Mouse (Mus musculus) cerebellum, adult 2 months (tissue): ENCODE data around the gene Lamtor4. TPM values are rescaled to one million over a fixed set of nuclear protein-coding genes. Genes with fewer than 3 reads are reported as not detected.
A peak's percentile ranks its signal among the peaks of the same experiment; 100 is the strongest.

Experiments used
- DNase-seq, 2 experiments: peaks; one replicate each; pipeline ENCODE4 v3.0.0; 2021
- H3K27ac ChIP-seq: fragments of 200-500 bp; 2 replicates; pipeline ENCODE4 v1.5.1; 2012; ENCODE audit warnings: low read length, control low read depth, inconsistent platforms; ENCODE audit not compliant: insufficient read depth
- H3K27me3 ChIP-seq: fragments of 200-500 bp; 2 replicates; pipeline ENCODE4 v1.6.1; 2012; ENCODE audit warnings: inconsistent platforms, mild to moderate bottlenecking, low read length, moderate library complexity; ENCODE audit not compliant: control insufficient read depth, insufficient read depth
- H3K4me1 ChIP-seq: fragments of 200-500 bp; 2 replicates; pipeline ENCODE4 v1.6.1; 2011; ENCODE audit warnings: low read length; ENCODE audit not compliant: control insufficient read depth, insufficient read depth
- H3K4me3 ChIP-seq: fragments of 200-500 bp; replicated peaks from 2 replicates; pipeline ENCODE3; 2011; ENCODE audit warnings: mild to moderate bottlenecking, low read depth, low read length, control low read depth; ENCODE audit not compliant: insufficient read depth
- CTCF ChIP-seq: fragments of 200-500 bp; IDR thresholded peaks from 2 replicates; pipeline ENCODE4 v1.5.1; 2011; ENCODE audit warnings: low read depth, mild to moderate bottlenecking, control low read depth, low read length, moderate library complexity, borderline replicate concordance; ENCODE audit not compliant: insufficient read depth
- POLR2A ChIP-seq: fragments of 200-500 bp; IDR thresholded peaks from 2 replicates; pipeline ENCODE4 v1.6.1; 2011; ENCODE audit warnings: low read length, control low read depth, borderline replicate concordance; ENCODE audit not compliant: insufficient read depth
- WGBS: fragments of 180-500 bp; shearing (Covaris S2); methylation state at CpG from one replicate; pipeline ENCODE4 v1.1.7; 2018; 5-methylcytosine and 5-hydroxymethylcytosine counted together
- polyA plus RNA-seq: library from polyadenylated mRNA; depleted of rRNA; stranded (reverse); fragments of >200 nt; gene quantifications from 2 replicates; pipeline ENCODE4 v1.2.3, GENCODE M21; 2012

Lamtor4 gene
- polyA plus RNA-seq, 1 experiment = 176 TPM

- Histone ChIP-seq H3K4me1 (no peaks in the 10 kb centered on the region), H3K4me3 (no peak overlapping the region), H3K27ac (no peak overlapping the region), H3K27me3 (no peaks in the 10 kb centered on the region; the same call in 1 of the 2 replicates)
- TF ChIP-seq CTCF = no peak
- no peak for TF ChIP-seq POLR2A
- 71% methylated on average over 4 of the region's 4 CpGs for WGBS
- no peak for DNase-seq
These were observed 28.8 kb upstream of the Lamtor4 start for GRCm38 (mm10) chr5:138226491-138226890.

GRCm38 (mm10) chr5:138227367-138227766 is 27.9 kb upstream of the Lamtor4 start:
- Histone ChIP-seq H3K4me3 (no peak overlapping the region), H3K4me1 (no peaks in the 10 kb centered on the region), H3K27ac (no peak overlapping the region), H3K27me3 (no peaks in the 10 kb centered on the region; the same call in 1 of the 2 replicates)
- TF ChIP-seq CTCF (no peak), POLR2A (no peak)
- no peak for DNase-seq
- WGBS = 65% methylated on average over 2 of the region's 2 CpGs

DNA sequence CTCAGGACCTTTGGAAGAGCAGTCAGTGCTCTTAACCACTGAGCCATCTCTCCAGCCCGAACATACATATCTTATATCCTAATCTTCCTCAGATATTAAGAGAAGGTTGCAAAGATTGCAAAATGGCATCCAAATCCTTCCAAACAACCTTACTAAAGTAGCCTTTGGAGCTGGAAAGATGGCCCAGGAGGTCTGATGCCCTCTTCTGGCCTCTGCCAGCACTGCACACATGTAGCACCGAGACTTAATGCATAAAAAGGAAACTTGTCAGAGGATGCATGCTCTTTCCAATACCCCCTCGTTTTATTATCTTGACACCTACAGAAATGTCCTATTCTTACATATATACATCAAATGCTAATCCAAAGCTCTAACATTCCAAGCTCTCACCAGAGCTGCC is 27.3 kb upstream of the Lamtor4 start:
- no peak for DNase-seq
- H3K27me3 ChIP-seq = no peaks in the 10 kb centered on the region; the same call in 1 of the 2 replicates
- H3K4me1 ChIP-seq = no peaks in the 10 kb centered on the region
- 54% methylated on average over 3 of the region's 3 CpGs for WGBS
- H3K27ac ChIP-seq = no peak overlapping the region
- TF ChIP-seq CTCF = peak; percentile 39; the same call in 1 of the 2 replicates
- no peak for TF ChIP-seq POLR2A
- H3K4me3 ChIP-seq = no peak overlapping the region

- DNase-seq = no peak
- Histone ChIP-seq H3K27me3 (no peaks in the 10 kb centered on the region), H3K4me3 (no peak overlapping the region), H3K4me1 (no peaks in the 10 kb centered on the region), H3K27ac (no peak overlapping the region)
- TF ChIP-seq CTCF (no peak), POLR2A (no peak)
- 92% methylated on average over 3 of the region's 3 CpGs for WGBS
These were observed 25.8 kb upstream of the Lamtor4 start for GRCm38 (mm10) chr5:138229511-138229910.

GRCm38 (mm10) chr5:138233778-138234177 is 21.5 kb upstream of the Lamtor4 start:
- Histone ChIP-seq H3K27ac (no peak overlapping the region), H3K27me3 (no peaks in the 10 kb centered on the region), H3K4me1 (no peaks in the 10 kb centered on the region), H3K4me3 (no peak overlapping the region)
- TF ChIP-seq POLR2A = no peak
- no peak for DNase-seq
- WGBS = 72% methylated on average over 2 of the region's 2 CpGs

DNA sequence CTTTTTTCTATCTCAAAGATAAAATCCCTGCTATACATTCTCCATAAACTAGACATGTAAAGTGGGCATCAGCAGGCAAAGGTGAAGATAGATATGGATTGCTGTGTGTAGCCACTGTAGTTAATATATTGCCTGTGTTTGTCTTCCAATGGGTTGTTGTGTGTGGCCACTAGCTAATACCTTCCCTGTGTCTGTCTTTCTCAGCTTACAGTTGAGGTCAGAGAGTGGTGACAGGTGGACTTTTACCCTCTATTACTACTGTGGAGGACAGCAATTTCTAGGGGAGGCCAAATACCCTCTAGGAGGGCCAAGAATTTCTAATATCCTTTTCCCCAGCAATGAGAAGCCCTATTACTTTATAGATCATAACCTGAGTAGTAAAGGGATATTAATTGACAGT is 21.1 kb upstream of the Lamtor4 start:
- H3K27me3 ChIP-seq = no peaks in the 10 kb centered on the region

DNA sequence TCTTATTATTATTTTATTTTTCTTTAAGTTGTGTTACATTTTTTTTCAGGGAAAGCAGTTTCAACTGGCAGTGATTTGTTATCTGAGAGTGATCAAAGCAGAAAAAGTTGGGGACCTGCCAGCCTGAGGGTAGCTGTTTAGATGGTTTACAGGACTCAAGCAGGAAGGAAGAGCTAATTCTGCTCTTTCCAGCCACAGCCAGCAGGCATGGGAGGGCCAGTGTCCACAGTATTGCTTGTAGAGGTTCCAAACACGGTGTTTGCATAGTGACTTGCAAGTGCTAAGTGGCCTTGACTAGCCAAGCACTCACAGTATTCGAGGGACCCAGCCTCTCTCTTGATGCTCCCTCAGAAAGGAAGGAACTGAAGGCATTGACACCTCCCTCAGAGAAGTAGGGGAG is 13.8 kb upstream of the Lamtor4 start:
- Histone ChIP-seq H3K27ac (no peak overlapping the region), H3K4me1 (no peaks in the 10 kb centered on the region), H3K27me3 (no peaks in the 10 kb centered on the region), H3K4me3 (no peak overlapping the region)
- WGBS = 38% methylated on average over 2 of the region's 2 CpGs
- TF ChIP-seq POLR2A (no peak), CTCF (no peak)
- no peak for DNase-seq

More for the DNA sequence above, 21.1 kb upstream of the Lamtor4 start:
- H3K27ac ChIP-seq = no peak overlapping the region
- no peaks in the 10 kb centered on the region for H3K4me1 ChIP-seq
- no peak for DNase-seq
- no peak overlapping the region for H3K4me3 ChIP-seq
- TF ChIP-seq CTCF (no peak), POLR2A (no peak)

DNA sequence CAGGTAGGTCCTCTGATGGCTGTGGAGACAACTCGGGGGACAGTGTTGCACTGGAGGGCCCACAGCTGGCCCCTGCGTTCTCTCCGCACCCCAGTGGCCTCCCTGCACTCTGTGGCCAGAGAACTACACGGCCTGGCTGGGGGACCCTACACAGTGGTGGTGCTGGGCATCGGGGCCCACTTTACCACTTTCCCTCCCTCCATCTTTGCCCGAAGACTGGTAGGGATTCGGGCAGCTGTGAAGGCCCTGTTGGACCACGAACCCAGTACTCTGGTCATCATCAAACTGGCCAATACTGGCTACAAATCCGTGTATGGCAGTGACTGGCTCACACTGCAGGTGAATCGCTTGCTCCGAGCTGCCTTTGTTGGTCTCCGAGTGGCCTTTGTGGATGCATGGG is 4.1 kb upstream of the Lamtor4 start:
- no peak for TF ChIP-seq POLR2A
- no peak for TF ChIP-seq CTCF
- H3K27ac ChIP-seq = no peak overlapping the region
- H3K27me3 ChIP-seq = no peaks in the 10 kb centered on the region
- no peak for DNase-seq
- H3K4me1 ChIP-seq = no peaks in the 10 kb centered on the region
- H3K4me3 ChIP-seq = no peak overlapping the region
- WGBS = 82% methylated on average over 12 of the region's 12 CpGs

- DNase-seq = no peak
- no peak for TF ChIP-seq CTCF
- no peak for TF ChIP-seq POLR2A
- Histone ChIP-seq H3K4me1 (no peaks in the 10 kb centered on the region; the same call in 1 of the 2 replicates), H3K4me3 (no peak overlapping the region), H3K27ac (no peak overlapping the region), H3K27me3 (no peaks in the 10 kb centered on the region)
- WGBS = 95% methylated on average over 3 of the region's 3 CpGs
These were observed 2.2 kb upstream of the Lamtor4 start for GRCm38 (mm10) chr5:138253061-138253460.
